In genomic region chr5:140066281-140066680, GRCm38 (mm10) we compare ENCODE assay signal across 15 mouse cellular contexts.
DNase-seq lines count a peak whose midpoint lies in the region; ATAC-seq and TF ChIP-seq lines count a peak whose summit lies in the region.
"Had no signal": no experiment of that assay in that cellular context is flagged by ENCODE, and none has a peak within 500 bp of the region (broad histone marks: within the 10 kb centered on the region; RNA-seq: fewer than 3 reads in every experiment).

No protein-coding gene starts in this region.

- H3K4me2 ChIP-seq in kidney, embryonic 15.5 days: no peak overlapping the region
- no peak overlapping the region for H3K4me2 ChIP-seq in midbrain, embryonic 11.5 days
- H3K4me2 ChIP-seq in midbrain, embryonic 13.5 days (replicated peaks): no peak overlapping the region
- H3K4me2 ChIP-seq: embryonic facial prominence, embryonic 12.5 days; forebrain, embryonic 13.5 days; forebrain, embryonic 15.5 days had no signal

- no peaks in the 10 kb centered on the region for H3K27me3 ChIP-seq in kidney, adult 2 months (replicated peaks; ENCODE audit: control insufficient read depth, insufficient read depth, low read length)
- no peaks in the 10 kb centered on the region for H3K27me3 ChIP-seq in kidney, embryonic 15.5 days
- no peaks in the 10 kb centered on the region for H3K27me3 ChIP-seq in midbrain, embryonic 11.5 days (ENCODE audit: control insufficient read depth, insufficient read depth, low read length)
- H3K27me3 ChIP-seq in midbrain, embryonic 13.5 days: no peaks in the 10 kb centered on the region
- no peaks in the 10 kb centered on the region for H3K27me3 ChIP-seq in limb, embryonic 10.5 days (ENCODE audit: low read depth, poor library complexity, severe bottlenecking)
- H3K27me3 ChIP-seq: embryonic facial prominence, embryonic 12.5 days; forebrain, embryonic 13.5 days; forebrain, embryonic 15.5 days had no signal

- TF ChIP-seq CTCF in kidney, adult 2 months (conservative IDR thresholded peaks at IDR 0.05; ENCODE audit: insufficient read depth, insufficient read length, low read depth, low read length): no peak

- H3K4me3 ChIP-seq in kidney, adult 2 months (ENCODE audit: insufficient read depth, low read depth, low read length): no peak overlapping the region
- no peak overlapping the region for H3K4me3 ChIP-seq in kidney, embryonic 15.5 days (replicated peaks)
- H3K4me3 ChIP-seq in midbrain, embryonic 11.5 days (ENCODE audit: low read depth, low read length): no peak overlapping the region
- no peak overlapping the region for H3K4me3 ChIP-seq in midbrain, embryonic 13.5 days (replicated peaks)
- no peak overlapping the region for H3K4me3 ChIP-seq in limb, embryonic 10.5 days
- H3K4me3 ChIP-seq: embryonic facial prominence, embryonic 10.5 days; embryonic facial prominence, embryonic 12.5 days; forebrain, embryonic 13.5 days; forebrain, embryonic 15.5 days had no signal

- H3K9me3 ChIP-seq in kidney, embryonic 15.5 days (replicated peaks): no peaks in the 10 kb centered on the region
- no peaks in the 10 kb centered on the region for H3K9me3 ChIP-seq in midbrain, embryonic 11.5 days (ENCODE audit: control insufficient read depth, low read length)
- no peaks in the 10 kb centered on the region for H3K9me3 ChIP-seq in midbrain, embryonic 13.5 days
- H3K9me3 ChIP-seq in limb, embryonic 10.5 days (replicated peaks): no peaks in the 10 kb centered on the region
- H3K9me3 ChIP-seq: embryonic facial prominence, embryonic 10.5 days; embryonic facial prominence, embryonic 12.5 days; forebrain, embryonic 13.5 days; forebrain, embryonic 15.5 days had no signal

- DNase-seq in kidney, adult 2 months: peak; percentile 57
- peak; percentile 59 for DNase-seq in midbrain, embryonic 11.5 days (ENCODE audit: low spot score, missing footprints)
- no peak for DNase-seq in limb, embryonic 10.5 days (ENCODE audit: low spot score)
- DNase-seq in urinary bladder, postnatal 10 days (ENCODE audit: low spot score): no peak
- DNase-seq: cerebellum, adult 11-12 months; cerebellum, adult 2 months; cerebellum, adult 9-10 months; cerebellum, postnatal 10 days; cerebellum, postnatal 25 days had no signal

- TF ChIP-seq POLR2A in kidney, adult 2 months (IDR thresholded peaks at IDR 0.05; ENCODE audit: low read depth, low read length): no peak

- no peak overlapping the region for H3K27ac ChIP-seq in kidney, adult 2 months (ENCODE audit: insufficient read depth, low read depth, low read length)
- H3K27ac ChIP-seq in kidney, embryonic 15.5 days: no peak overlapping the region
- no peak overlapping the region for H3K27ac ChIP-seq in midbrain, embryonic 11.5 days (ENCODE audit: low read depth, low read length)
- H3K27ac ChIP-seq in midbrain, embryonic 13.5 days: no peak overlapping the region
- H3K27ac ChIP-seq in limb, embryonic 10.5 days: peak overlapping the region; percentile 47; the same call in 1 of the 2 replicates
- H3K27ac ChIP-seq: embryonic facial prominence, embryonic 10.5 days; embryonic facial prominence, embryonic 12.5 days; forebrain, embryonic 13.5 days; forebrain, embryonic 15.5 days had no signal

- no peaks in the 10 kb centered on the region for H3K36me3 ChIP-seq in kidney, adult 2 months (ENCODE audit: control insufficient read depth, insufficient read depth, low read length)
- H3K36me3 ChIP-seq in kidney, embryonic 15.5 days: peaks cover 15% of the 10 kb centered on the region
- no peaks in the 10 kb centered on the region for H3K36me3 ChIP-seq in midbrain, embryonic 11.5 days (ENCODE audit: control insufficient read depth, insufficient read depth, low read length)
- H3K36me3 ChIP-seq in midbrain, embryonic 13.5 days: 0 out of 2 replicates have a peak, but pooled peaks cover 15% of the 10 kb centered on the region
- peaks cover 31% of the 10 kb centered on the region for H3K36me3 ChIP-seq in limb, embryonic 10.5 days
- H3K36me3 ChIP-seq: forebrain, embryonic 15.5 days had no signal

- ATAC-seq in kidney, embryonic 15.5 days (replicated peaks; ENCODE audit: low FRiP score): no peak
- no peak for ATAC-seq in midbrain, embryonic 11.5 days (ENCODE audit: low FRiP score)
- ATAC-seq in midbrain, embryonic 13.5 days: no peak
- ATAC-seq: forebrain, embryonic 13.5 days; forebrain, embryonic 15.5 days had no signal

- H3K9ac ChIP-seq in kidney, embryonic 15.5 days: no peak overlapping the region
- H3K9ac ChIP-seq in midbrain, embryonic 11.5 days (ENCODE audit: low read length): no peak overlapping the region
- no peak overlapping the region for H3K9ac ChIP-seq in midbrain, embryonic 13.5 days (replicated peaks)
- H3K9ac ChIP-seq: embryonic facial prominence, embryonic 12.5 days; forebrain, embryonic 13.5 days; forebrain, embryonic 15.5 days had no signal

- H3K4me1 ChIP-seq in kidney, adult 2 months (ENCODE audit: control insufficient read depth, insufficient read depth, low read length): no peaks in the 10 kb centered on the region
- peaks cover 35% of the 10 kb centered on the region for H3K4me1 ChIP-seq in kidney, embryonic 15.5 days
- H3K4me1 ChIP-seq in midbrain, embryonic 11.5 days (ENCODE audit: control insufficient read depth, insufficient read depth, low read length): no peaks in the 10 kb centered on the region
- H3K4me1 ChIP-seq in midbrain, embryonic 13.5 days (replicated peaks): peaks cover 18% of the 10 kb centered on the region
- H3K4me1 ChIP-seq in limb, embryonic 10.5 days: peaks cover 56% of the 10 kb centered on the region

Comparison
In these comparisons a context has a peak if more than half of its experiments do, and no peak if none do; other contexts are left out.
1. DNase-seq: peak in kidney, adult 2 months (single experiment) and midbrain, embryonic 11.5 days (single experiment); none in limb, embryonic 10.5 days (single experiment) and urinary bladder, postnatal 10 days (single experiment).